Mouse (Mus musculus): Measurements from ENCODE around the gene Irak2. TPM values are rescaled to one million over a fixed set of nuclear protein-coding genes. Genes with fewer than 3 reads are reported as not detected.

Irak2 gene
- total and polyA plus RNA-seq, 3 experiments = 17.4 to 23.6 (median 22.4) TPM

DNA sequence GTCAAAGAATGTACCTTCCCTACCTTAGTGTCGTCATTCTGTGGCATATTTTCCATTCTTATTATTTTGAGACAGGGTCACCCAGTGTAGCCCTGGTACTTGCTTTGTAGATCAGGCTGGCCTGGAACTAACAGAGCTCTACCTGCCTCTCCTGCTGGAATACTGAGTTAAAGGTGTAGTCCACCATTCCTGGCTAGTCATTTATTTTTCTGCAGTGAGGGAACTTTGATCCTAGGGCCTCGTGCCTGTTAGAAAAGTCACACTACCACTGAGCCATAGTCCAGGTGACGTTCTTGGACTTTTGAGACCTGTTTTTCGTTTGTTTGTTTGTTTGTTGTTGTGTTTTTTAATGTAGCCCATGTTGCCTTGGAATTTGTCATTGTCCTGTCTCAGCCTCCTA is 934 bp downstream of the Irak2 start:
- DNase-seq = no peak

DNA sequence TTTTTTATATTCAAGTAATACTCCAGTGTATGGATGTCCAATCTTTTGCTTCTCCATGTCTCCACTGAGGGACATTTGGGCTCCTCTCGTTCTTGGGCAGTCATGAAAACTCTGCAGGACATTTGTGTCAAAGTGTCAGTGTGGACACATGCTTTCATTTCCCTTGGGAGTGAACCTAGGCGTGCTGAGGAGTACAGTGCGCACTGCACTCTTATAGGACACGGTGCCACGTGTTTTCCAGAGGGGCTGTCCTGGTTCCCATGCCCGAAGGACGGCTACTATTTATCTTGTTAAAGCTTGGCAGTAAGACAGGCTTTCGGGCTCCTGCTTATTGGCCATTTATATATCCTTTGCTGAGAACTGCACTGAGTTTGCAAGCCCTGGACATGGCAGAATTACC is 4.3 kb downstream of the Irak2 start:
- no peak for DNase-seq

DNA sequence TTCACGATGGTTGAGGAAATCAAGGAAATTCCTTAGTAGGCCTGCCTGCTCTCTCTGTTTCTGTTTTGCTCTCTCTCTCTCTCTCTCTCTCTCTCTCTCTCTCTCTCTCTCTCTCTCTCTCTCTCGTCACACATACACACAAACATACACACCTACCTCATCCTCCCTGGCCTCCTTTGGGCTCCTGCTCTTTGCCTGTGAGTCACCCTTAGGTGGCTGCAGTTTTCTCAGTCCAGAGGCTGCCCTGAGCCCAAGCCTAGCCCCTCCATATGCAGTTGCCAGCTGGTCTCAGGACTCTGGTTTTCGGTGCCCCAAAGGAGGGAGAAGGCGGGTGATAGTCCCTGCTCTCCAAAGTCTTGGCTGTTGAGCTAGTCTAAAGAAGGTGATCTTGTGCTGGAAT is 4.8 kb downstream of the Irak2 start:
- no peak for DNase-seq

DNA sequence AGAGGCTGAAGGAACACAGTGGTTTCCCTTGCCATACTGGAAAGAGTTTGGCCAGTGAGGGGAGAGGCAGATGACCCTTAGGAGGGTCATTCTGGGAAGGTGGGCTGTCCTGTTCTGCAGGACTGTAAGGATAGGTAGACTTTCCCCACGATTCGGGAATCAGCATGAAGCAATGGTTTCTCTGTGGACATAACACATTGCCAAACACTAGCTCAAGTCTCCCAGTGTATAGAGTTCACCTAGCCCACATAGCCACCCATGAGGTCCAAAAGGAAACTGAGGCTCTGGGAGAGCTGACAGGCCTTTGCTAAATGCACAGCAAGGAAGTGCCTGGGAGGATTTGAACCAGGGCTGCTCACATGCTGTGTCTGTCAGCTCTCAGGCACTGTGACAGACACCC is 5.7 kb downstream of the Irak2 start:
- no peak for DNase-seq

DNA sequence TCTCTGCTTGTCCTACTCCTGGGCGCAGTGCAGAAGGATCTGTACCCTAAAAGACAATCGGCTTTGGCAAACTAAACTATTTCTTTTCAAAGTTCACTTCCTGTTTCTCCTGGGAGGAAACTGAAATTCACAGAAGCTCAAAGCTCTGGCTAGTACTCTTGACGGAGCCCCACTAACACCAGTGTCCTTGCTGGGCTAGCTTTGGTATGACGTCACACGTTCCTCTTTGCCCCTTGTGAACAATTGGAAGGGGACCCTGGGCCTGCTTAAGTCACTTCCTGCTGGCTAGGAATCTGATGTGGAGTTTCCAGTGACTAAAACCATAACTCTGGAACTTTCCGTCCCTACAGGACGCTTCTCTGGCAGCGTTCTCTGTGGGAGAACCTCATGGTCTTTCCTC is 6.5 kb downstream of the Irak2 start:
- peak; percentile 69 for DNase-seq

DNA sequence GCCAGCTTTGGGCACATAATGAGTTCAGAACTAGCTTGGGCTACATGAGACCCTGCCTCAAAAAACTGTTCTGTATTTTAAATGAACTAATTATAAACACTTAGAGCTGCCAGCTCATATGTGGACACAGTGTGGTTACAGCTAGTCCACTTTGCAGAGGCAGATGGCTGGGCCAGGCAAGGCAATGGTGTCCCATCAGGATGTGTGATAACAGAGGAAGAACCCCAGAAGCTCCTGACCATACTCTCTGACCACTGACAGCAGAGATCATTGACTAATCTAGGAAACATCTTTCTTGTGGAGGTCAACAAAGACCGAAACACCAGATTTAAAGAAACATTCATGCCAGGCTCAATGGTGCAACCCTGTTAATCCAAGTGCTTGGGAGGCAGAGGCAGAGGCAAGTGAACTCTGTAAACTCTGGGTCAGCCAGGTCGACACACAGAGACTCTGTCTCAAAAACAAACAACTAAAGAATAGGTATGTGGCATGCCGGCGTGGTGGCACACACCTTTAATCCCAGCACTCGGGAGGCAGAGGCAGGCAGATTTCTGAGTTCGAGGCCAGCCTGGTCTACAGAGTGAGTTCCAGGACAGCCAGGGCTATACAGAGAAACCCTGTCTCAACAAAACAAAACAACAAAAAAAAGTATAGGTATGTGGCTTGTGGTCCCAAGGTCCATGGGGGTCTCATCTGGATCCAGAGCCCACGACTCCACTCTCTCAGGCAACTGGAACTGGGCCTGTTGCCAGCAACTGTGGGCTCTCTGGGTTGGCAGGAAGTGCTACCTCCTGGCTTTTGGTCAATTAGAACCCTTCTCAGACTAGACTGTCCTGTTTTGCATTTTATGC is 11.3 kb downstream of the Irak2 start:
- DNase-seq = no peak

DNA sequence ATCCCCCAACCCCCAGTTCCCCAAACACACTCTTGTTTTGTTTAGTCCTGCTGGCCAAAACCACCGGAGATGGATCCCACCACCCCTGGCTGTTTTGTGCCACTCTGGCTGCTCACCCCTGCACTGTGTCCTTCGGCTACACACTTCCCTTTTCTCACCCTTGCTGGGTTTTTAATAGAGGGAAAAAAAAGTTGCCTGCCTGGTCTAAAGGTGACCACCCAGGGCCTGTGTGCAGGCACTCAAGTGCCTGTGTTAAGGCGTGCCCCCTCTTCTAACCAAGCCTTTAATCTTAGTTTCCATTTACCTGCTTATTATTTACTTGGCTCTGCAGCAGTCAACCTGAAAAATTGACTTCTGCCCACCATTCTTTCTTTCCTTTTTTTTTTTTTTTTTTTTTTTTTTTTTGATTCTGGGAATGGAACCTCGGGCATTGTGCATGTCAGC is 12.0 kb downstream of the Irak2 start:
- no peak for DNase-seq

DNA sequence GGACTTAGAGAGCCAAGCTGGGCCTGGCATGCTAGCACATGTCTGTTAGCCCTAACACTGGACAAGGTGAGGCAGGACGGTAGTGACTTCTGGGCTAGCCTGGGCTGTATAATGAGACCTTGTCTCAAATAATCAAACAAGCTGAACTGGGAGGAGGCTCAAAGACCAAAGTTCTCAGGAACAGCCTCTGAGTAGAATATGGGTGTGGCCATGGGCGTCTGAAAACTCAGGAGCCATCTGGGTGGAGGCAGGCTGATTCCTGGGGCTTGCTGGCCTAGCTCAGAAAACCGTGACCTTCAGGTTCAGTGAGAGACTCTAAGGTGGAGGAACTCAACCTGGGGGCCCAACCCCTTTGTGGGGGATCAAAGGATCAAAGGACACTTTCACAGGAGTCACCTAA is 13.4 kb downstream of the Irak2 start:
- no peak for DNase-seq

DNA sequence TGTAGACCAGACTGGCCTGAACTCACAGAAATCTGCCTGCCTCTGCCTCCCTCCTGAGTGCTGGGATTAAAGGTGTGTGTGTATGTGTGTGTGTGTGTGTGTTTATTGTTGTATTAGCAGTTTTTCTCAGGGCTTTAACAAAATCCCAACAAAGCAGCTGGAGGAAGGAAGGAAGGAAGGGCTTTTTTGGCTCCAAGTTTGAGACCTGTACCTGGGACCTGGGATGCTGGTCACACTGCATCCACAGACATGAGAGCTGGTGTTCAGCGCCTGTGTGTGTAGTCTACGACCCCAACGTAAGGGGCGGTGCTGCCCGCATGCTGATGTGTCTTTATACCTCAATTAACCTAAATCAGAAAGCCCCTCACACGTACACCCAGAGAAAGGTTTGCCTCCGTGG is 15.3 kb downstream of the Irak2 start:
- no peak for DNase-seq

DNA sequence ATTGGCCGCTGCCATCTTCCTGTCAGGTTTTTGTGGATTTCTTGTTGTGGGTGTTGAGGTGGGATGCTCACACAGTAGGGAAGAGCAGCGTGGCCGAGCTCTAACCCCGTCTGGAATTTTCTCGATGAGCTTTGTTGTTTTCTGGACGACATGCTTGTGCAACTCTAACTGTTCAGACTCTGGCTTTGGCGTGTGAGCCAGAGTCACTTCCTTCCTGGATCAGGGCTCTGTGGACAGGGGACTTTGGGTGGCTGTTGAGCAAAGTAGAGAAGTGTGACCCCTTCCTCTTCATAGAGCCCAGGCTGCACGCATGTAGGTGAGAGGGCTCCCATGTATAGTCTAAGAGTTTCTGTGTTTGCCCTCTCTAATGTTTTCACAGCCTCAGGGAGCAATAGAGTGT is 15.8 kb downstream of the Irak2 start:
- no peak for DNase-seq

DNA sequence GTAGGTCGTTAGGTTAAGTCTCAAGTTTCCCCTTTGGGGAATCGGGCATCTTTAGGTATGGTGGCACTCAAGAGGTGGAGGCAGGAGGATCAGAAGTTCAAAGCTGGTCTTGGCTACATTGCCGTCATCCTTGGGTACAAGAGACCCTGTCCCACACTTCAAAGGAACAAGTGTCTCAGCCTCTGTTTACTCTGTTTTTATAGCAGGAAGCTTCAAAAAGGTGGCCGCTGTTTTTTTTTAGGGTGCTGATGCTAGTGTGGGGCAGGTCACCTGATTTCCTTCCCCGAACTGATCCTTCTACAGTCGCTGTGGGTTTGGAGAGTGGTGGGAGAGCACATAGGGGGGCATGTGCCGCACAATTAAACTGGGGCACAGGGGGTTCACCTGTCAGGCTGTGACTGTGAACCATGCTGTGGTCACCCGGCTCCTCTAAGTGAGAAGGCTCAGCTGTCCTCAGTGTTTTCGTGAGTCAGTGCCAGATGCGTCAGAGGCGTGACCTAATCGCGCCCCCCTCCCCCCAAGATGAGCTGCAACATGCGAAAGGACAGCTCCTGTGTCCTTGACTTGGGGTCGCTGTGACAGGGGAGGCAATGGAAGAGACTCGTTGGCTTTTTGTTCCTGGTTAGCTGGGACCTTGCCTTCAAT is 16.6 kb downstream of the Irak2 start:
- peak; percentile 92 for DNase-seq

DNA sequence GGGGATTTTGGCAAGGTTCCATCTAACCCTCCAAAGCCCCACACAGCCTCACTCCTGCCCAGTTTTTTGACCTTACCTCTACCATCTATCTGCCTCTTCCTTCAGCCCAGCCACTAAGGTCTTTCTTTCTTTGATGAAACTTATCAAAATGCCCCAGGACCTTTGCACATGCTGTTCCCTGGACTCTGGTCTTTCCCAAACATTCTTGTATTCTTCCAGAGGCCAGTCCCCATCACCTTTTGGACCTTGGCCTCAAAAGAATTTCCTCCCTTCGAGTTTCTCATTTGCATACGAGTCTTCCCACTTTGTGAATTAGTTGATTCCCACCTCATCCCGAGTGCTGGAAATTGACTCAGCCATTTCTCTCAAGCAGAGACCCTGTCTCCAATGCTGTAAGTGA is 17.2 kb downstream of the Irak2 start:
- DNase-seq = no peak

DNA sequence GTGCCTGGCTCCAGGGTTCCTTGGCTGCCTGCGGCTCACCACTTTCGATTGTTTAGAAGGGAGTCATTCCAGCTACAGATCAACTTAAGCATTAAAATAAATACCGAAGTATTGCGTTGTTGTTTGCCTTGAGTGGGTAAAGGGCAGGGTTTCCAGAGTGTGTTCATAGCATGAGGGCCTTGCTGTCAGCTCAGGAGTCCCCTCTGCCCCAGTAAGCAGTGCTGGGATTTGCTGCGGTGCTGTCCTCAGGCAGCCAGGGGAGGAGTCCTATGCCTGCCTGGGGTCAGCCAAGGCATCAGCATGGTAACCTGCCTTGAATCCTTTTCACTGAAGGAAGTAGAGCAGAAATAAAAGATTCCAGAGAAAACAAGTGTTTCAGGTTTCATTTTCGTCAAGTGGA is 18.6 kb downstream of the Irak2 start:
- no peak for DNase-seq

DNA sequence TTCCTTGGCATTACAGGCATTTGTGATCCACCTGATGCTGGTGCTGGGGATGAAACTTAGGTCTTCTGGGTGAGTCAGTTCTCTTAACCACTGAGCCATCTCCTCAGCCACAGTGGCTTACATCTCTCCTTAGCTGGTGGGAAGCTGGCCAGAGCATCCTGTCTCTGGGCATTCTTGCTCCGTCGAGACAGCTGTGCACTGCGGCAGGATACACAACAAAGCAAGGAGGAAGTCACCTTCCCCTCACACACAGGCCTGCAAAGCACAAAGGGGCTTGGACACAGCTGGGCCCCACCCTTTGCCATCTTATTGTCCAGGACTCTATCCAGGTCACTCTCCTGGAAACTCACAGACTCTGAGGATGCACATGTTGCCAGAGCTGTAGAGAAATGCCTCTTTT is 20.0 kb downstream of the Irak2 start:
- DNase-seq = no peak

DNA sequence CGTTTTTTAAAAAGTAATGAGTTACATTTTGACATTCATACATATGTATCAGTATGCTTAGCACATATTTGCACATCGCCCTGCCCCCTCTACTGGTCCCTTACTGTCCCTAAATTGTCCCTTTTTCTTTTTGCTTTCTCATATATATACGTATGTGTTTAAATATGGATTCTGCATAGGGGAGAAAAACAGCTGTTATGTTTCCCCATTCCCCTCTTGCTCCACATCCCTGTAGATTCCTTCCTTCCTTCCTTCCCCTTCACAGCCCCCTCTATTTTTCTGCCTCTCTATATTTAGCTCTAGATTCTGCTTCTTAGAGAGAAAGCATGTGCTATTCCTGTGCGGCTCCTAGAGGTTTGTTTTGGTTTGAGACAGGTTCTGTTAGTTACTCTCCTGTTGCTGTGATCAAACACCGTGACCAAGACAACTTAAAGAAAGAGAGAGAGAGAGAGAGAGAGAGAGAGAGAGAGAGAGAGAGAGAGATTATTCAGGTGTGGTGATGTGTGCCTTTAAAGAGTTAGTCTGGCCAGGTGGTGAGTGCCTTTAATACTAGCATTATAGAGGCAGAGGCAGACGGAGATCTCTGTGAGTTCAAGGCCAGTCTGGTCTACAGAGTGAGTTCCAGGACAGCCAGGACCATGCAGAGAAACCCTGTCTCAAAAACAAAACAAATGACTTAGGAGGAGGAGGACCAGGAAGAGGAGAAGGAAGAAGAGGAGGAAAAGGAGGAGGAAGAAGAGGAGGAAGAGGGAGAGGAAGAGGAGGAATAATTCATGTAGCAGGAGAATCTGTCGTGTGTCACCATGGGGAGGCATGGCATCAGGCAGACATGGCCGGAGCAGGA is 21.6 kb downstream of the Irak2 start:
- no peak for DNase-seq

DNA sequence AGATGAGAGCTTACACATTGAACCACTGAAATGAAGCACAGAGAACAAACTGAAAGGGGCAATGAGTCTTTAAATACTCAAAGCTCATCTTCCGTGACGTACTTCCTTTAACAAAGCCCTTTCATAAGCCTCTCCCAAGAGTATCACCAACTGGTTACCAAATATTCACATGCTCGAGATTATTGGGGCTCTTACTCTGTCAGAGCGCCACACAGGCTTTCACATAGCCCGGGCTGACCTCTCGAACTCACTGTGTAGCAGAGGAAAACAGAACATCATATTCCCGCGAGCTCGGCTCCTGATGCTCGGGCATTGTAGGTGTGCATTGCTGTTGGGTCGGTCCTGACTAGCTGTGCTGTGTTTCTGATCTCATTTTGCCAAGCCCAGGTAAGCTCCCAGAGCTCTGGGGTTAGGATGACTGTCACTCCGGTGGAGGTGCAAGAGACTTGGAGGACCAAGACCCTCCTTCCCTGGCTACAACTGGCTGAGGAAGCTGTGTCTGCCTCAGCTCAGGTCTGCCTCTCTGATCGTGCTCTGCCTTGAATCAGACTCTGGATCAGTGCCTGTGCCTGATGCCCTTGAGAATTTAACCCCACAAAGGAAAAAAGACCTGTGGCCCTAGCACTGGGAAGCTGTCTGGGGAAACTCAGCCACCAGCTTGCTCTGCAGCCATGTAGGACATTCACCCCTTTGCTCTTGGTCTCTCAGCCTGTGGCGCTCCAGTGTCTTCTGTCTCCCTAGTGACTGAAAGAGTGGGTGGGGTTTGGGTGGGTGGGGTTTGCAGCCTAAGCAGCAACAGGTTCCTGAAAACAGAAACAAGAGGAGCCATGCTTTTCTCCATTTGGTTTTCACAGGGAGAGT is 22.5 kb downstream of the Irak2 start:
- DNase-seq = peak; percentile 44

DNA sequence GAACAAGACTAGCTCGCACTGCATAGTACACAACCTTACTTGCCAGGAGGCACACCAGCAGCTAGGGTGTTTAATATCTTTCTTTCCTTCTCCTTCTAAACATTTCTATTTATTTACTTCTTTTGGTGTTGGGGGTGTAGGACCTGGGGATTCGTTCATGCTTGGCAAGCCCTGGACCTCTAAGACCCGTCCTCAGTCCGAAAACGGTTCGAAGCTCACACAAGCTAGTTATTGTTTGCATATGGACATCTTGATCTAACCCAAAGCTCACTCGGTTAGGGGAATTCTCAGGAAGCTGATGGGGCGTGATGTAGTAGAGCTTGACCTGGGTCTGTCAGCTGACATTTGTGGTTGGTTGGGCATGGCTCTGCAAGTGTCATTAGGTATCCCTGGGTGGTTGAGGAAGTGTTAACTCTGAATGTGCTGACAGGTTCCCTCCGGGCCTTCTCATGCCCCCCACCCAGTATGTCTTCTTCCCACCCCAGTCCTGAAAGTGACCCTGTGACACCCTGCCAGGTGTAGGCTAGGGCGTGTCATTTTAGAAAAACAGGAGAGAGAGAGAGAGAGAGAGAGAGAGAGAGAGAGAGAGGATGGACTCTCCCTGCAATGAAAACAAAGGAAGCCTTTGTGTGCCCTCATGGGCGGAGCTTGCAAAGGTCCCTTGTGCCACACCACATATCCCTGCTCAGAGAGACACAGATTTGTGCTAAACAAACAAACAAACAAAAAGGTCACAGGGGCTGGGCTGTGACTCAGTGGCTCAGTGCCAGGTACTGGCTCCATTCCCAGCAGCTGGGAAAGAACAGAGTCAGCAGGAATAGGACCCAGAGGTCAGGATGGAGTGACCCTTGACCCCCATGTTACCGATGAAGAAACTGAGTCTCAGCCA is 23.3 kb downstream of the Irak2 start:
- DNase-seq = peak; percentile 84

DNA sequence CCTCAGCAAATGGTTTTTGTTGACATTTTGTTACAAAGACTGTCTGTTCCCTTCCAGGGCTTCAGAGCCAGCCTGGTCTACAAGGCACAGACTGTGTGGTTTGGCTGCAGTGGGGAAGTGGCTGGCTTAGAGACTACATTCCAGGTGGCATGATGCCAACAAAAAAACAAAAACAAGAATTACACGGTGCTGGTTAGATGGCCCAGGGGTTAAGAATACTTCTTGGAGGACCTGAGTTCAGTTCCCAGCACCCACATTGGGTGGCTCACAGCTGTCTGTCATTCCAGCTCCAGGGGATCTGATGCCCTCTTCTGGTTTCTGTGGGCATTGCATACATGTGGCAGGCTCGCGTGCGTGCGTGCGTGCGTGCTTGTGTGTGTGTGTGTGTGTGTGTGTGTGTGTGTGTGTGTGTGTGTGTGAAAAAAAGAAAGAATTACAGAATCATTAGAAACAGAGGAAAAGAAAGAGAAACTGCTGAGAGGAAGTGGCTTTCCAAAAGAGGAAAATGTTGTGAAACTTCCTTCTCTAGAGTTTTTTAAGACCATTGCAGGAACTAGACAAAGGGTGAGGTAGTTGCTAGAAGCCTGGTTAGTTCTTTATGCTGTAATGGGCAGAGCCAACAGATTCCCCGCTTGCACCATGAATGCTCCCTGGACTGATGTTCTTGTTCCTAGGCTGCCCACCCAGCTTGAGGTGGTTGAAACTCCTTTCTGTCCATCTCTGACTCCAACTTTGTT is 24.9 kb downstream of the Irak2 start:
- no peak for DNase-seq

DNA sequence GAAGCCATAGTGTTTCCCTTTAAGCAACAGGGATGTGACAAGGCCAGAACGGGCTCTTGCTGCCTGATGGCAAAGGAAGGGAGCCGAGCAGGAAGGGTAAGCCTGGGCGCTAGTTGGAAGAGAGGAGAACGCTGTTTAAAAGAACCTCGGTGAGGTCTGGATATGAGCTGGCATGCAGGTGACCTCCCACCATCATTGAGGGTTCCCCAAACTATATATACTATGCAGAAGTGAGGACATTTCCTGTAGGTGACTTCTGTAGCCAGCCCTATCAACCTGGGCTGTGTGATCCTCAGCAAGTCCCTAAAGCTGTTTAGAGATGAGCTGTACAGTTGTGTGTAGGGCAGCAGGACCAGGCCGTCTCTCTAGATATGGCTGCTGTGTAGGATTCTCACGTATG is 26.0 kb downstream of the Irak2 start:
- DNase-seq = no peak

DNA sequence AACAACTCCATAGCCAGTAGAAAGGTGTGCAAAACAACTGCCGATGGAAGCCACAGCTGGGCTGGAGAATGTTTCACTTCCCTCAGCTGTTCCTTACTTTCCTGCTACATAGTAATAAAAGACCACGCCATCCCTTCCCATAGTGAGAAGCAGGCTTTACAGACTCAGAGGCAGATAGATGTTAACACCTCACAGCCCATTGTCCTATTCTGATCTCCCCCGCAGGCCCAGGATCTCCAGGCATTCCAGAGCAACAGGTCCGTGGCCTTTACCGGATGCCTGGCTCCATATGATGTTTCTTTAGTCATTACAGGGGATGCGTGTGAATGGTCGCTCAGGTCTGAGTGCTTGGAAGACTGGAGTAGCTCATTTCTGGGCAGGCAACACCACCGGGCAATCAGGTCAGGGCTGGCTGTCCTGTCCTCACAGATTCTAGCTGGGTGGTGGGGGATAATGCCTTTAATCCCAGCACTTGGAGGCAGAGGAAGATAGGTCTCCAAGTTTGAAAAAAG is 29.4 kb downstream of the Irak2 start:
- DNase-seq = no peak

Measured in adrenal gland, adult 2 months (tissue).